Mouse (Mus musculus) WW6 (cell line): ENCODE results near the gene Gstp2.
"Not testable (repeated sequence)": the region's sequence is repeated elsewhere in the genome, so short reads cannot be mapped to it uniquely, and the experiment has no call there.

ENCODE experiments used
- DNase-seq: peaks from one replicate; pipeline ENCODE4 v3.0.0-alpha.2; 2013; ENCODE audit warnings: low read depth, low spot score

Gstp2 gene

DNA sequence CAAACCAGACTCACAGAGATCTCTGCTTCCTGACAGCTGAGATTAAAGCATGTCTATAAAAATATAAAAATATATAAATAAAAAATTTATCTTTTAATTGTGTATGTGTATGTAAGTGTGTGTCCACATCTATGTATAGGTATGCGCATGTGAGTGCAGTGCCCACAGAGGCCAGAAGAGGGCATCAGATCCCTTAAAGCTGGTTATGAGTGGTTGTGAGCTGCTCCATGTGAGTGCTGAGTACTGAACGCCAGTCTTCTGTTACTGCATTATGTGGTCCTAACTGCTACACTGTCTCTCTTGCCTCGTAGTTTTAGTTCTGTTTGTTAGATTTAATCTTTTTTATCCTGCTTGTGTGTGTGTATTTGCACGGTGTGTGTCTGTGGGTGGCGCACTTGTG is 5.2 kb upstream of the Gstp2 start:
- no peak for DNase-seq

DNA sequence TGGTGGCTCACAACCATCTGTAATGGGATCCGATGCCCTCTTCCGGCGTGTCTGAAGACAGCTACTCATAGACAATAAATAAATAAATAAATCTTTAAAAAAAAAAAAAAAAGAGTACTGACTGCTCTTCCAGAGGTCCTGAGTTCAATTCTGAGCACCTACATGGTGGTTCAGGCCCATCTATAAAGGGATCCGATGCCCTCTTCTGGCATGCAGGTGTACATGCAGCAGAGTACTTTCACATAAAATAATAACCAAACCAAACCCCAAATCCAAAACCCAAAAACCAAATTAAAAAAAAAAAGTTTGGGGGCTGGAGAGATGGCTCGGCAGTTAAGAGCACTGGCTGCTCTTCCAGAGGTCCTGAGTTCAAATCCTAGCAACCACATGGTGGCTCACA is 3.2 kb upstream of the Gstp2 start:
- DNase-seq: not testable (repeated sequence)

DNA sequence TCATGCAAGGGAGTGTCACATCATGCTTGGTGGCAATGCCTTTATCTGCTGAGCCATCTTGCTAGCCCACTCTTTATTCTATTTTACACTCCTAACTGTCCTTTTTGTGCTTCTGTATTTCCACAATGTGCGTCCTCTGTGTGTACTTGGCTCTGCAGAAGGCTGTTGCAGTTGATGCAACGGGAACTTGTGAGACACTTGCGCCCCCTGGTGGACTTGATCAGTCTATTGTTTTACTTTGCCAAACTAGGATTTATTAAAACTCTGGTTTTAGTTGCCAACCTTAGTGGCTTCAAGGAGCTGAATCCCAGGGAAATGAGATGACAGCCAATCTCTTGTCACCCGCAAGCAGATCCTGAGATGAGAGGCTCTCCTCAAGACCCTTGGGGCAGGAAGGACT is 2.0 kb upstream of the Gstp2 start:
- no peak for DNase-seq

DNA sequence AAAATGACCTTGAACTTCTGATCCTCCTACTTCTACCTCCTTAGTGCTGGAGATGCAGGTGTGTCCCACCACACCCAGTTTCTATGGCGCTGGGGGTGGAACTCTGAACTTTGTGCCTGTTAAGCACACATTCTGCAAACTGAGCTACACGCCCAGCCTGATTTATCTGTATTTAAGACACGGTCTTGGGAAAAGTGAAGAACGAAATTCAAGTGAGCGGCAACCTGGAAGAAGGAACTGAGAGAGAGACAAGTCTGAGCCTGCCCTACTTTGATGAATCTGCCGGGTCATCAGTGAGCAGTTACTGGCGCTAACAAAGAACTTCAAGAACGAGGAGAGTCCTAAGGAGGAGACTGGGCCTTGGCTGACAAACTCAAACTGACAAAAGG is 1.0 kb upstream of the Gstp2 start:
- DNase-seq: no peak

DNA sequence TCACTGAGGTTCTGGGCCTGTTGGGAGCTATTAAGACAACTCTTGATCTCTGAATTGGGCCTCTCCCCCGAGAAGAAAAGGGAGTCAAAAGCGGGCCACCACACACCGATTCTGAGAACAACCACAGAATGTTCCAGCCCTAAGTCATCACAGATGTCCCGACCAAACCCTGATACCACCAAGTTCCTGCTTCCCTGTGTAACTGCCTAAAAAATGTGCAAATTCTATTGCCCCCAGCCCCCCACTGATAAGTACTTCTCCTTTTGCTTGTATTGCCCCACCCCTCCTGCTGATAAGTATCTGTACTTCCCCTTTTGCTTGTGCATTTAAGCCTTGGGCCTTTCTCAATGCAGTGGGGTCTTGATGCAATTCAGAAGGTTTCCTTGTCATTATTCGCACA is 1.7 kb downstream of the Gstp2 start:
- DNase-seq: not testable (repeated sequence)

DNA sequence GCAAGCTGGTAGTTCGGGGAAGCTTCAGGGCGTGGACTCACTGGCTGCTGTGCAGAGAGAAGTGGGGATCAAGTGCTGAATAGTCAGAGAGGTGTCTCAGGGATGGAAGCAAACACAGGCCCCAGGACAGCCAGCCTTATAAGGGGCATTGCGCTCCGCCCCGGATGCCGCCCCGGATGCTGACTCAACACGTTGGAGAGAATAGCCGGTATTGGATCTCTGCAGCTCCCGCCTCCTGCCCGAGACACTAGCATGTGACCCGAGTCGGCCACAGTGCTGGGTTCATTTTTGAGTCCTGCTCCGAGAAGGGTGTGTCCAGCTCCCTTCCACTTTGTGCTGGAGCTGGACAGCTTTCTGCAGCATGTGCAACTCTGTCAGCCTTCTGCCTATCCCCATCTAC is 3.7 kb downstream of the Gstp2 start:
- no peak for DNase-seq

DNA sequence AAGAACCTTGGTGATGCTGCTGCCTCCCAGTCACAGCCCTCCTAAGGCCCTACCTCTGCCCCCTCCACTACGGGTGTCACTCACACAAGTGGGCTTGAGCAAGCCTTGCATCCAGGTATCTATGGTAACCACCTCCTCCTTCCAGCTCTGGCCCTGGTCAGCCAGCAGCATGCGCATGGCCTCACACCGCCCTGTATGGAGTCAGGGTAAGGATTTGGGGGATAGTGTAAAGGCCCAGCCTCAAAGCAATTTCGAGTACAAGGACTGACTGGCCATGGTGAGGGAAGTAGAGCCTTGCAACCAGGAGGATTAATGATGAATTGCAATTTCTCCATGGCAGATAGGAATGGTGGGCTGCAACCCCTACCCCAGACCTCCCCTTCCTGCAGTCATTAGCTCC is 4.3 kb downstream of the Gstp2 start:
- not testable (repeated sequence) for DNase-seq

DNA sequence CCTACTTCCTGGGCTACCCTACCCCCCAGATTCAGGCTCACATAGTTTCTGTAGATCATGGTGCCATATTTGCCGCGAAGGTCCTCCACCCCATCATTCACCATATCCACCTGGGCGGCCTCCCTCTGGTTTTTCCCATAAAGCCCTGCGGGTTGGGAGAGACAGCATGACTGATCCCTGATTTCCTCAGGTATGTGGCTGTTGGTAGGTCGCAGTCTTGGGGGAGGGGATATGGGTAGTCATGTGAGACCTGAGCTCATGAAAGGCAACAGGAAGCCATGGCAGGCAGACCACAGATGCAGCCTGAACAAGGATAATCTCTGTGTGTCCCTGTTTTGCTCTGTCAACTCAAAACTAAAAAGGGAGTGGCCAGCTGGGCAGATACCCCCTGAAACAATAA is 4.9 kb downstream of the Gstp2 start:
- not testable (repeated sequence) for DNase-seq

DNA sequence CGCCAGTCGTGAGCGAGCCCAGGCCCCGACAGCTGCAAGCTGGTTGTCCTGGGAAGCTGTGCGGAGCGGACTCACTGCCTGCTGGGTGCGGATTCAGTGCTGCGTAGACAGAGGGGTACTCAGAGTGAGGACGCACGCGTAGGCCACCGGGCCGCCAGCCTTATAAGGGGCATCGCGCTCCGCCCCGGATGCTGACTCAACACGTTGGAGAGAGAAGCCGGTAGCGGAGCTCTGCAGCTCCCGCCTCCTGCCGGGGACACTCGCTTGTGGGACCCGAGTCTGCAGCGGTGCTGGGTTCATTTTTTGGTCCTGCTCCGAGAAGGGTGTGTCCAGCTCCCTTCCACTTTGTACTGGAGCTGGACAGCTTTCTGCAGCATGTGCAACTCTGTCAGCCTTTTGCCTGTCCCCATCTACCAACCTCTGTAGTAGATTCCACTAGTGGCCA is 8.0 kb downstream of the Gstp2 start, which contains the start of gene Gstp1:
TSS of gene Gstp1 (minus strand) at position 198 of the 445 bp plus-strand sequence.
- DNase-seq: no peak

DNA sequence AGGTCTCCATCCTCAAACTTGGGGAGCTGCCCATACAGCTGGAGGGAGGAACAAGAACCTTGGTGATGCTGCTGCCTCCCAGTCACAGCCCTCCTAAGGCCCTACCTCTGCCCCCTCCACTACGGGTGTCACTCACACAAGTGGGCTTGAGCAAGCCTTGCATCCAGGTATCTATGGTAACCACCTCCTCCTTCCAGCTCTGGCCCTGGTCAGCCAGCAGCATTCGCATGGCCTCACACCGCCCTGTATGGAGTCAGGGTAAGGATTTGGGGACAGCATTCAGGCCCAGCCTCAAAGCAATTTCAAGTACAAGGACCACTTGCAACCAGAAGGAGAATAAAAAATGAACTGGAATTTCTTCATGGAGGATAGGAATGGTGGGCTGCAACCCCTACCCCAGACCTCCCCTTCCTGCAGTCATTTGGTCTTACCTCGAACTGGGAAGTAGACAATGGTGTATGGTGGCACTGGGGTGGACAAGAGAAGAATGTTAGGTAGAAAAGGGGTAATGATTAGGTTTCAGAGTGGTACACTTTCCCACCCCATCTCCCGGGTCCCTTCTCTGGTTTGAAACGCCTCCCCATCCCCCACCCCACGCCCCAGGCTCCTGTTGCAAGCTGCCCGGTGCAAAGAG is 8.6 kb downstream of the Gstp2 start:
- DNase-seq: not testable (repeated sequence)

DNA sequence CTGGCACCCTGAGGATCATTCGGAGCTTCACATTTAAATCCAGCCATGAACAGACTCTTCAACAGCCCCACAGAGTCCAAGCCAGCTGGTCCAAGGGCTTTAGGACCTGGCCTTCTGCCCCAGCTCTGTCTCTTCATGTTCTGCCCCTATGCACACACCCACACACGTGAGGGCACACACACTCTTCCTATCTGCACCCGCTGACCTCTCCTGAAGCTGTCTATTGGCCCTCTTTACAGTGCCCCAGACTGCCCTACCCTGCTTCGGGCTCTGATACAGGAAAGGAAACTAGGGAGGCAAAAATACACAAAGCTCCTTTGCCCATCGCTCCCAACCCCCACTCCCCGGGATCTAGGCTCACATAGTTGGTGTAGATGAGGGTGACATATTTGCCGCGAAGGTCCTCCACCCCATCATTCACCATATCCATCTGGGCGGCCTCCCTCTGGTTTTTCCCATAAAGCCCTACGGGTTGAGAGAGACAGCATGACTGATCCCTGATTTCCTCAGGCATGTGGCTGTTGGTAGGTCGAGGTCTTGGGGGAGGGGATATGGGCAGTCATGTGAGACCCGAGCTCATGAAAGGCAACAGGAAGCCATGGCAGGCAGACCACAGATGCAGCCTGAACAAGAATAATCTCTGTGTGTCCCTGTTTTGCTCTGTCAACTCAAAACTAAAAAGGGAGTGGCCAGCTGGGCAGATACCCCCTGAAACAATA is 9.3 kb downstream of the Gstp2 start:
- DNase-seq: no peak

DNA sequence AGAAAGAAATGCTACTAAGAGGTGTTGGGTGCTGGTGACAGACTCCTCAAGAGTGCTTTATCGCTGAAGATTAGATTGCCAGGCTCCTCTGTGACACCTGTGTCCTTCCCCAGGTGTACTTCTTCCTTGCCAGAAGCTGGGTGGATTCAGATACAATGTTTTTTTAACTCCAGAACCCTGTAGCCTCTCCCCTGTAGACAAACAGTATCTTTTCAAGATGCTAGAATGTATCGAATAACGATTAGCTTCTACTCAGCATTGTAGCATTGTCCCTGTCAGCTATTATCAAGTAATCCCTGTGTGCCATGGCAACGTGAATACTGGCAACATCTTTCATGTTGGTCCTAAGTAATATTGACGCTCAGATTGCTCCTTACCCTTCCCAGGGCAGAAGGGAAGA is 12.1 kb downstream of the Gstp2 start:
- no peak for DNase-seq

DNA sequence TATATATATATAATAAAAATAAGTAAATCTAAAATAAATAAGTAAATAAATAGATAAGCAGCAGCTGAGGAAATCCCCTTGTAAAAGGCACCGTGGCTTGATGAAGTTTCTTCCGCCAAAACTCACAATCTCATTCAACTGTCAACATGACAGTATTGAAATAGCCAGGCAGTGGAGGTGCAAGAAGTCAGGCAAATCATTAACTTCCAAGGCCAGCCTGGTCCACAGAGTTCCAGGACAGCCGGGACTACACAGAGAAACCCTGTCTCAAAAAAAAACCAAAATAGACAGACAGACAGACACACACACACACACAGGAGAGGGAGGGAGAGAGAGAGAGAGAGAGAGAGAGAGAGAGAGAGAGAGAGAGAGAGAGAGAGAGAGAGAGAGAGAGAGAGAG is 12.5 kb downstream of the Gstp2 start:
- DNase-seq: no peak

DNA sequence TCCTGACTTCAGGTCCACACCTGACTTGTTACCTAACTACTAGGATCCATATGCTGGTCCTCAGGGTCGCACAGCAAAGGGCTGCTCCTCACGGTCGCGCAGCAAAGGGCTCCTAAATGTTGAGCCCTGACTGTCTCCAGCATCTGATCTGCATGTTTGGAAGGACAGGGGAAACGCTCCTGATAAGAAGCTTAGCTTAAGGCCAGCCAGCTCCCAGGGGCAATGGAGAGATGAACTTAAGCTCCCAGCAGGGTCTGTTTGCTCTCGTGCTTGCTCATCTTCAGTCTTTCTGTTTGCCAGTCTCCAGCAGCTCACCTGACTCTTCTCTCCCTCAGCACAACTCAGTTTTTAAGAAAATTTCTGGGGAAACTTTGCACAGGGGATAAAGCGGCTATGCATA is 13.2 kb downstream of the Gstp2 start:
- DNase-seq: no peak

DNA sequence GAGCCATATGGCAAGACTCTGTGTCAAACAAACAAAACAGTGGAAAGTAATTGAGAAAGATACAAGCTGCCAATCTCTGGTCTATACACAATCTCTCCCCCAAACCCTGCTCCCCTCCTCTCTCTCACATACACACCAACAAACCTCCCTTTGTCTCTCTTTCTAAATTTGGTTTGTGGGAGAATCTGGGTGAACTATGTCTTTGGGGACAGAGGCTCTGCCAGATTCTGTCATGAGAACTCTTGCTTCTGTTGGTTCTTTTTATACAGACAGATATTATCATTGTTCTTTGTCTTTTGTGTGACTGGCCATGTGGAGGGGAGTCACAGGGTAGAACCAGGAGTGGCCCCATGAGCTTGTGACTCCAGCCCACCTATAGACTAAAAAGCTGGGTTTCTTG is 18.2 kb downstream of the Gstp2 start:
- no peak for DNase-seq

DNA sequence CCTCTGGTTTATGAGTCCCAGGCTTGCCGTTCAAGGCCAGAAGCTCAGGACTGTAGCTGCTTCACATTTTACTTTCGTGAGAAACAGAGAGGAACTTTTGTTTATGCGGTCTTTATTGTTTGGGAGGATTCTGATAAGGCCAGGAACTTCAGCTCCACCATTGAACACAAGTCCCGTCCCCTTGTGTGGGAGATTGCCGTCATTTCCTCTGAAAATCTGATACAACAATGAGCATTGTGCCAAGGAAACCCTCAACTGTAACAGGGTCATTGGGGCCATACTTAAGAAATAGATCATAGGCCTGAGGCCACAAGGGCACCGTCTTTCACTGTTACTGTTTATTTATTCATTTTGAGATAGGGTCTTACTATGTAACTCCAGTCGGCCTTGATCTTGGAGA is 22.6 kb downstream of the Gstp2 start:
- no peak for DNase-seq

DNA sequence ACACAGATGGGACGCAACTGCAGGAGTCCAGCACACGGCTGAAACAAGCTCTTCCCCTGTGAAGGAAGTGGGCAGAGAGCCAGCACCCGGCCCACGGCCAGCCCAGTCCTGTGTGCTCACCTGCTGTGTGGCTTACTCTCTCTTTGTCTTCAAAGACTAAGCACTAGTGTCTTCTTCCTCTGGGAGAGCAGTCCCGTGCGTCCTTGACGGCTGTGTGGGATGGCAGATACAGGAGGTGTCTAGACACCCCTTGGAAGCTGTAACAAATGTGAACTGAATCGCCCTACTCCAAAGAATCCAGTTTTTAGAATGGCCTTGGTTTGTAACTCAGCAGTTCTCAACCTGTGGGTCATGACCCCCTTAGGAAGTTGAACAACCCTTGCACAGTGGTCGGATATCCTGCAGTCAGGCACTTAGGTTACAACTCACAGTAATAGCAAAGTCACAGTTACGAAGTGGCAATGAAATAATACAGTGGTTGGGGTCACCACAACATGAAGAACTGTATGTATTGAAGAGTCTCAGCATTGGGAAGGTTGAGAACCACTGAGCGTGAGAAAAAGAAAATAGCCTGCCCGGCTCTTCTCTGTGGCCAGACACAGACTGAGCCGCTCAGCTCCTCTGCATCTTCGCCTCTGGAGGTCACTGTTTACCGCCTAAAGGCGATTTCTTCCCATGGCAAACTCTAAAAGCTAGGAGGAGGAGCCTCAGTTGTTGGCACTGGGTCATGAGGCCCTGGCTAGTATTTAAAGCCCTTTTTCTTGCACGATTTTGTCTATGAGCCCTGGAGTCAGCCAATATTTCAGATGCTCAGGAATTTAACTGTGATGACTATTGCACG is 26.9 kb downstream of the Gstp2 start:
- no peak for DNase-seq

DNA sequence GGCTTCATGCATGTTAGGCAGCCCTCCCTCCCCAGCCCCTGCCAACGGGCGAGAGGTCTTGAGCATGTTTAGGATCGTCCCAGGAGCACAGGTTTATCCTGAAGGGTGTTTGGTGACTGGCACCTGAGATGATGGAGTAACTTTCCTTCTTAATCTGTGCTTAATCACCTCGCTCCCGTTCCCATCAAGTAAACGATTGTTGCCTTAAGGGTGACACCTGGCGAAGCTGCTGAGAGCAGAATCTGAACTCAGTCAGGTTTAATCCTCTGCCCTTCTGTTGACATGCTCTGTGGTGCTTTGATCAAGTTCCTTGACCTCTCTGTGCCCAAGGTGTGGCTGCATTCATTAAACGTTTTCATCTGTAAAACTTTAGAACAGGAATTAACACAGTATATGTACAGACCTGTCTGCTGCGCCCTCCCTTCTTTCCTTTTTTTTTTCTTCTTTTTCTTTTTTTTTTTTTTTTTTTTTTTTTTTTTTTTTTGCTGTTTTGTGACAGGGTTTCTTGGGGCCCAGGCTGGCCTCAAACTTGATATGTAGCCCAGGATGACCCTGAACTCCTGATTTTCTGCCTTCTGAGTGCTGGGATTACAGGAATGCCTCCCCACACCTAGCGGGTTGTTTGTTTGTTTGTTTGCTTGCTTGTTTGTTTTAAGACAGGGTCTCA is 27.8 kb downstream of the Gstp2 start:
- no peak for DNase-seq

DNA sequence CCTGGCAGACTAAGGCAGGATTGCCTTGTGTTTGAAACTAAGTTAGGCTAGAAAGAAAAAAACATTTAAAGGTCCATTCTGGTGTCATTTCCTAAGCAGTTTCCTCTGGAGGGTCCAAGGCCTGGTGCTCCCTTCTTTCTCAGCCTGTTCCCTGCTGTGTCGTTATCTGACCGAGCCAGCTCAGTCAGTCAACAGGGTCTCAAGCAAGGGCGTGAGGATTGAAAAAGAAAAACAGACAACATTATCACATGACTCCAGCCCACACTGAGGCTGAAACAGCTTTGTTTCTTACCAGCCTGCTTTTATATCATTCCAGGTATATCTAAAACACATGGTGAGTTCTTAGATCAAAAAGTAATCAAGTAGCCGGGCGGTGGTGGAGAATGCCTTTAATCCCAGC is 30.2 kb downstream of the Gstp2 start:
- DNase-seq: no peak

DNA sequence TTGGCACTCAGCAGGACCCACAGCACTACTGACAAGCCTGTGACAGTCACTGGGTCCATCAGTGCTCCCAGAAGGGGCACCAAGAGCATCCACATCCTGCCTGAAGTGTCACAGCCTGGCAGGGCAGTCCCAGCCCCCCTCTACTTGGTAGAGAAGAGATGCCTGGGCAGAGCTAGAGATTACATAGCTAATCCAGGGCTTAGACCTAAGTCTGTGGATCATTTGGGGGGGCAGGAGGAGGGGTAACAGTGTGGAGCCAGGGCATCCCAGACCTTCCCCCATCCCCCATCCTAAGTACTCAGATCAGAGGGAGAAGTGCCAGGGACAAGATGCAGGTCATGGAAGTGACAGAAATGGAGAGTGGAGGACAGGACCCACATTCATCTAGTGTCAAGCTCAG is 31.0 kb downstream of the Gstp2 start:
- no peak for DNase-seq

DNA sequence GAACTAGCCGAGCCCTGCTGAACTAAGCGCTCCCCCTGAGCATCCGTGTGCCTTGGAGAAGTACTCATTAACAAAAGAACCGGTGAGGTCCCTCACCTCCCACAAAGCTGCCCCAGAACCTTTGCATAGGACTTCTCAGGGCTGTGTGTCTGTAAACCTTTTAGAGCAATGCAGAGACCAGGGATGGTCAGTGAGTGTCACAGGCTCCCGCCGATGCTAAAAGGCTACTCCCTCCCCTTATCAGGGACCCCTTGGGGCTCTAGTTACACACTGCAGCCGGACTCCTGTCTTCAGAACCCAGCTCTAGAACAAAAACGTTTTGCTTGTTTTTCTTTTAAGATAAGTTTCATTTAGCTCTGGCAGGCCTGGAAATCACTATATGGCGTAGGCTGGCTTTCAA is 32.8 kb downstream of the Gstp2 start:
- DNase-seq: no peak

DNA sequence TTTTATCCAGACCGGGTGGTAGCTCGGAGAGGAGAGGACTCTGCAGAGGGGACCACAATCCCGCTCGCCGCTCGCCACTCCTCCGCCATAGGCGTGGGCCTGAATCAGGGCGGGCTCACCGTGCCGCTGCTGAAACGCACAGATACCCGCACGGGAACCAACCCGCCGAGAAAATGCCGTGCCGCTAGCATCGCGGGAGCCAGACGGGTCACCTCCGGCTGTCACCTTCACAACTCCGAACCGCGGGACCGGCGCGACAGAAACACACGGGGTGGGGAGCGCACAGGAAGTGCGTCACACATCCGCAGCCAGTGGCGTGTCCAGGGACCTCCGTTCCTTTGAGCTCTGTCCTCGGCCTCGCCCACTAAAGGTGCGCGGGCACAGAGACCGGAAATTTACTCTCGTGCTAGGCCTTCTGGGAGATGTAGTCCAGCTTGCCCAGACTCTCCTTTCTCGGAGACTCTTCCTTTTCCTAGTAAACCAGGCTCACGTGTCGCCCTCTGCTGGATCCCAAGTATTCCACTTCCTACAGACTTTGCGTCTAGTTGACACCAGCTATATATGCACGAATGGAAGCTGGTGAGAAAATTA is 33.3 kb downstream of the Gstp2 start, which contains the start of gene Ndufv1:
TSS of gene Ndufv1 (minus strand) at position 375 of the 591 bp plus-strand sequence.
- peak; percentile 97 for DNase-seq
